Mouse (Mus musculus): ENCODE measurements around the gene Klk1b9. TPM values are rescaled to one million over a fixed set of nuclear protein-coding genes. Genes with fewer than 3 reads are reported as not detected.
"Not testable (repeated sequence)": the region's sequence is repeated elsewhere in the genome, so short reads cannot be mapped to it uniquely, and the experiment has no call there.

The Klk1b9 gene
- not detected in 2 replicates for polyA plus RNA-seq (2014; fragmentation: Nextera tagmentation; extraction: Ambion mirVana)

DNA sequence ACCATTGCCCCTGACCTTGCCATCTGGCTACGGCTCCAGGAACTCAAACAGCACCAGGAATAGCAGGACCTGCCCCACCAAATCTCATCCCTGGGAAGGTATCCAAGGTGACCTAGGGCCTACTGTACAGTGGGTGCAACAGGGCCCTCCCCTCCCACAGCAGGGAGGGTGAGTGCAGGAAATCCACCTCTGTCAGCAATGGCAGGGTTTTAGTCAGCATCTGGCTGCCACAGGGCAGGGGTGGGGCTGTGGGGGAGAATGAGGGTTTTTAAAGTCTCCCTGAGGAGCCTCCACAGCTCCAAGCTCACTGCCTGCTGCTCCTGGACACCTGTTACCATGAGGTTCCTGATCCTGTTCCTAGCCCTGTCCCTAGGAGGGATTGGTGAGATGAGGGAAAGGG, at the start of gene Klk1b9:
Gene Klk1b9, plus strand, starts transcription at position 301 of the 400 bp plus-strand sequence.
- H3K36me3 ChIP-seq (ENCODE audit: control insufficient read depth, insufficient read depth, low read length); H3K4me1 ChIP-seq (ENCODE audit: control insufficient read depth, insufficient read depth, low read length); ATAC-seq (replicated peaks; ENCODE audit: insufficient number of reproducible peaks, low FRiP score, low TSS enrichment); H3K4me3 ChIP-seq (ENCODE audit: low read depth, low read length); H3K27me3 ChIP-seq (ENCODE audit: control insufficient read depth, insufficient read depth, low read length); H3K4me2 ChIP-seq; H3K27ac ChIP-seq (ENCODE audit: low read depth, low read length); H3K9ac ChIP-seq (ENCODE audit: low read depth, low read length); H3K9me3 ChIP-seq (replicated peaks; ENCODE audit: control insufficient read depth, low read length): not testable (repeated sequence)
- WGBS (ENCODE audit: insufficient replicate concordance): 68% methylated on average over 1 of the region's 1 CpGs

GRCm38 (mm10) chr7:43928521-43928920, 47.3 kb upstream of the Klk1b9 start:
- no peak for ATAC-seq (replicated peaks; ENCODE audit: insufficient number of reproducible peaks, low FRiP score, low TSS enrichment)

GRCm38 (mm10) chr7:43932337-43932736, 43.5 kb upstream of the Klk1b9 start:
- Histone ChIP-seq H3K9me3 (replicated peaks; ENCODE audit: control insufficient read depth, low read length) (no peaks in the 10 kb centered on the region), H3K4me1 (ENCODE audit: control insufficient read depth, insufficient read depth, low read length) (no peaks in the 10 kb centered on the region), H3K4me3 (ENCODE audit: low read depth, low read length) (no peak overlapping the region), H3K36me3 (ENCODE audit: control insufficient read depth, insufficient read depth, low read length) (no peaks in the 10 kb centered on the region), H3K4me2 (no peak overlapping the region), H3K27me3 (ENCODE audit: control insufficient read depth, insufficient read depth, low read length) (no peaks in the 10 kb centered on the region), H3K27ac (ENCODE audit: low read depth, low read length) (no peak overlapping the region), H3K9ac (ENCODE audit: low read depth, low read length) (no peak overlapping the region)
- ATAC-seq (replicated peaks; ENCODE audit: insufficient number of reproducible peaks, low FRiP score, low TSS enrichment): no peak
- 62% methylated on average over 4 of the region's 4 CpGs for WGBS (ENCODE audit: insufficient replicate concordance)

More at GRCm38 (mm10) chr7:43928521-43928920, 47.3 kb upstream of the Klk1b9 start:
- Histone ChIP-seq H3K36me3 (ENCODE audit: control insufficient read depth, insufficient read depth, low read length) (no peaks in the 10 kb centered on the region), H3K4me3 (ENCODE audit: low read depth, low read length) (no peak overlapping the region), H3K9me3 (replicated peaks; ENCODE audit: control insufficient read depth, low read length) (no peaks in the 10 kb centered on the region), H3K4me1 (ENCODE audit: control insufficient read depth, insufficient read depth, low read length) (no peaks in the 10 kb centered on the region), H3K4me2 (no peak overlapping the region), H3K27me3 (ENCODE audit: control insufficient read depth, insufficient read depth, low read length) (no peaks in the 10 kb centered on the region), H3K27ac (ENCODE audit: low read depth, low read length) (no peak overlapping the region), H3K9ac (ENCODE audit: low read depth, low read length) (no peak overlapping the region)
- WGBS (ENCODE audit: insufficient replicate concordance): 39% methylated on average over 4 of the region's 4 CpGs

GRCm38 (mm10) chr7:43933440-43933839, 42.4 kb upstream of the Klk1b9 start, which contains the start of gene Klk15:
Klk15 (plus strand) TSS chr7:43933740.
- ATAC-seq (replicated peaks; ENCODE audit: insufficient number of reproducible peaks, low FRiP score, low TSS enrichment): no peak
- Histone ChIP-seq H3K9me3 (replicated peaks; ENCODE audit: control insufficient read depth, low read length) (no peaks in the 10 kb centered on the region), H3K4me3 (ENCODE audit: low read depth, low read length) (no peak within 1 kb of the TSS), H3K27ac (ENCODE audit: low read depth, low read length) (no peak within 1 kb of the TSS), H3K36me3 (ENCODE audit: control insufficient read depth, insufficient read depth, low read length) (no peaks in the 10 kb centered on the region), H3K9ac (ENCODE audit: low read depth, low read length) (no peak within 1 kb of the TSS), H3K4me2 (no peak within 1 kb of the TSS), H3K27me3 (ENCODE audit: control insufficient read depth, insufficient read depth, low read length) (no peaks in the 10 kb centered on the region), H3K4me1 (ENCODE audit: control insufficient read depth, insufficient read depth, low read length) (no peaks in the 10 kb centered on the region)
- 65% methylated on average over 3 of the region's 3 CpGs for WGBS (ENCODE audit: insufficient replicate concordance)

DNA sequence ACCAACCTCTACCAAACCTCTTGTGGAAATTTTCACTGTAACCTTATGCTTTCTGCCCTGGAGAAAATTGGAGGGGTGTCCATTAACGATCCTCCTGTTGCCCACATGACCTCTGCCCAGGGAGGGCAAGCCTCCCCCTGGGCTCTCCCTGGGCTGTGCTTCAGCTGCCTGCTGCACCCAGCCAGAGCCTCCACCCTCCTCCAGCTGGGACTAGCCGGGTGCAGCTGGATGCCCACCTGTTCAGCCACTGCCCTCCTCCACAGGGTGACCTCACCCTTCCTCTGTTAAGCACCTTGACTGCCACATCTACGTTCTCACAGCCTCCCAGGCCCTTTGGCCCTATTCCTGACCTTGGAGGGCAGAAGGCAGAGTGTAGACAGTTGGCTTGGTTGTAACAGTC, 41.1 kb upstream of the Klk1b9 start:
- Histone ChIP-seq H3K27me3 (ENCODE audit: control insufficient read depth, insufficient read depth, low read length) (no peaks in the 10 kb centered on the region), H3K4me2 (no peak overlapping the region), H3K4me3 (ENCODE audit: low read depth, low read length) (no peak overlapping the region), H3K9me3 (replicated peaks; ENCODE audit: control insufficient read depth, low read length) (no peaks in the 10 kb centered on the region), H3K4me1 (ENCODE audit: control insufficient read depth, insufficient read depth, low read length) (no peaks in the 10 kb centered on the region), H3K36me3 (ENCODE audit: control insufficient read depth, insufficient read depth, low read length) (no peaks in the 10 kb centered on the region), H3K9ac (ENCODE audit: low read depth, low read length) (no peak overlapping the region), H3K27ac (ENCODE audit: low read depth, low read length) (no peak overlapping the region)
- WGBS (ENCODE audit: insufficient replicate concordance): 63% methylated on average over 3 of the region's 3 CpGs
- ATAC-seq (replicated peaks; ENCODE audit: insufficient number of reproducible peaks, low FRiP score, low TSS enrichment): no peak

- H3K4me2 ChIP-seq: no peak overlapping the region
- H3K9me3 ChIP-seq (replicated peaks; ENCODE audit: control insufficient read depth, low read length): no peaks in the 10 kb centered on the region
- WGBS (ENCODE audit: insufficient replicate concordance): 86% methylated on average over 14 of the region's 14 CpGs
- H3K27me3 ChIP-seq (ENCODE audit: control insufficient read depth, insufficient read depth, low read length): no peaks in the 10 kb centered on the region
- H3K27ac ChIP-seq (ENCODE audit: low read depth, low read length): no peak overlapping the region
- H3K4me3 ChIP-seq (ENCODE audit: low read depth, low read length): no peak overlapping the region
- no peak for ATAC-seq (replicated peaks; ENCODE audit: insufficient number of reproducible peaks, low FRiP score, low TSS enrichment)
- no peaks in the 10 kb centered on the region for H3K4me1 ChIP-seq (ENCODE audit: control insufficient read depth, insufficient read depth, low read length)
- H3K9ac ChIP-seq (ENCODE audit: low read depth, low read length): no peak overlapping the region
- H3K36me3 ChIP-seq (ENCODE audit: control insufficient read depth, insufficient read depth, low read length): no peaks in the 10 kb centered on the region
Observed at GRCm38 (mm10) chr7:43936551-43936950, 39.3 kb upstream of the Klk1b9 start.

DNA sequence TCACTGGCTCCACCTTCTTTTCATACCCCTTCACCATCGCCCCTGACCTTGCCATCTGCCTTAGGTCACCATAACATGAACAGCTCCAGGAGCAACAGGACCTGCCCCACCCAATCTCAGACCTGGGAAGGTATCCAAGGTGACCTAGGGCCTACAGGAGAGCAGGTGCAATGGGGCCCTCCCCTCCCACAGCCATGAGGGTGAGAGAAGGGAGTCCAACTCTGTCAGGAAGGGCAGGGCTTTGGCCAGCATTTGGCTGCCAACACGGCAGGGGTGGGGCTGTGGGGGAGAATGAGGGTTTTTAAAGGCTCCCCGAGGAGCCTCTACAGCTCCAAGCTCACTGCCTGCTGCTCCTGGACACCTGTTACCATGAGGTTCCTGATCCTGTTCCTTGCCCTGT, 33.6 kb upstream of the Klk1b9 start:
- not testable (repeated sequence) for H3K4me2 ChIP-seq; ATAC-seq (replicated peaks; ENCODE audit: insufficient number of reproducible peaks, low FRiP score, low TSS enrichment); H3K36me3 ChIP-seq (ENCODE audit: control insufficient read depth, insufficient read depth, low read length); H3K4me1 ChIP-seq (ENCODE audit: control insufficient read depth, insufficient read depth, low read length); H3K9ac ChIP-seq (ENCODE audit: low read depth, low read length); H3K27me3 ChIP-seq (ENCODE audit: control insufficient read depth, insufficient read depth, low read length); H3K9me3 ChIP-seq (replicated peaks; ENCODE audit: control insufficient read depth, low read length); H3K27ac ChIP-seq (ENCODE audit: low read depth, low read length); H3K4me3 ChIP-seq (ENCODE audit: low read depth, low read length)
- 67% methylated on average over 3 of the region's 3 CpGs for WGBS (ENCODE audit: insufficient replicate concordance)

DNA sequence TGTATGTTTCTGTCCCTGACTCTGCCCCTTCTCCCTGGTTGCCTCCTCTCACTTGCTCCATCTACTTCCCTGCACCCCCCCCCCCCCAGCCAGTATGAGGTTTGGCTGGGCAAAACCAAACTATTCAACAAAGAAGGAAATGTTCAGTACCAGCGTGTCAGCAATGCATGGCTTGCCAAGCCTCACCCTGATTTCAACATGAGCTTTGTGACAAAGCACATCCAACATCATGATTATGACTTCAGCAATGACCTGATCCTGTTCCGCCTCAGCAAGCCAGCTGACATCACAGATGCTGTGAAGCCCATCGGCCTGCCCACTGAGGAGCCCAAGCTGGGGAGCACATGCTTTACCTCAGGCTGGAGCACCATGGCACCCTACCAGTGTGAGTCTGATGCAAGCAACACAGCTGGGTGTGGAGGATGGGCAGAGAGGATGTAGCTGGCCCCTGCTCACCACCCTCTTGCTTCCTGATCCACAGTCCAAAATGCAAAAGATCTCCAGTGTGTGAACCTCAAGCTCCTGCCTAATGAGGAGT, 31.1 kb upstream of the Klk1b9 start:
- WGBS (ENCODE audit: insufficient replicate concordance): 73% methylated on average over 3 of the region's 3 CpGs
- Histone ChIP-seq H3K36me3 (ENCODE audit: control insufficient read depth, insufficient read depth, low read length) (no peaks in the 10 kb centered on the region), H3K4me3 (ENCODE audit: low read depth, low read length) (no peak overlapping the region), H3K4me1 (ENCODE audit: control insufficient read depth, insufficient read depth, low read length) (no peaks in the 10 kb centered on the region), H3K27me3 (ENCODE audit: control insufficient read depth, insufficient read depth, low read length) (no peaks in the 10 kb centered on the region), H3K27ac (ENCODE audit: low read depth, low read length) (no peak overlapping the region), H3K9ac (ENCODE audit: low read depth, low read length) (no peak overlapping the region), H3K4me2 (no peak overlapping the region), H3K9me3 (replicated peaks; ENCODE audit: control insufficient read depth, low read length) (no peaks in the 10 kb centered on the region)
- ATAC-seq (replicated peaks; ENCODE audit: insufficient number of reproducible peaks, low FRiP score, low TSS enrichment): no peak

- no peaks in the 10 kb centered on the region for H3K4me1 ChIP-seq (ENCODE audit: control insufficient read depth, insufficient read depth, low read length)
- no peak within 1 kb of the TSS for H3K4me2 ChIP-seq
Observed at GRCm38 (mm10) chr7:43950364-43950763, 25.5 kb upstream of the Klk1b9 start, which contains the start of gene Klk1b8. Klk1b8 (plus strand) TSS chr7:43950664.

More at GRCm38 (mm10) chr7:43950364-43950763, 25.5 kb upstream of the Klk1b9 start, which contains the start of gene Klk1b8:
- no peak for ATAC-seq (replicated peaks; ENCODE audit: insufficient number of reproducible peaks, low FRiP score, low TSS enrichment)
- Histone ChIP-seq H3K9ac (ENCODE audit: low read depth, low read length) (no peak within 1 kb of the TSS), H3K9me3 (replicated peaks; ENCODE audit: control insufficient read depth, low read length) (no peaks in the 10 kb centered on the region), H3K36me3 (ENCODE audit: control insufficient read depth, insufficient read depth, low read length) (no peaks in the 10 kb centered on the region), H3K4me3 (ENCODE audit: low read depth, low read length) (no peak within 1 kb of the TSS), H3K27ac (ENCODE audit: low read depth, low read length) (no peak within 1 kb of the TSS), H3K27me3 (ENCODE audit: control insufficient read depth, insufficient read depth, low read length) (no peaks in the 10 kb centered on the region)
- WGBS (ENCODE audit: insufficient replicate concordance): 77% methylated on average over 2 of the region's 2 CpGs

All from heart, embryonic 11.5 days (tissue).